Mouse (Mus musculus) gastrocnemius, adult 2 months (tissue): Measurements from ENCODE around the gene Nuak2. TPM values are rescaled to one million over a fixed set of nuclear protein-coding genes. Genes with fewer than 3 reads are reported as not detected.

Experiments
- DNase-seq: peaks from one replicate; pipeline ENCODE4 v3.0.0; 2022
- H3K27ac ChIP-seq: fragments of 200-600 bp; 2 replicates; pipeline ENCODE4 v1.8.1; 2022; ENCODE audit warnings: mild to moderate bottlenecking
- H3K4me3 ChIP-seq: fragments of 200-600 bp; 2 replicates; pipeline ENCODE4 v1.8.1; 2022; ENCODE audit warnings: mild to moderate bottlenecking, moderate library complexity
- CTCF ChIP-seq: fragments of 200-600 bp; IDR thresholded peaks from 2 replicates; pipeline ENCODE4 v1.8.1; 2022; ENCODE audit warnings: antibody characterized with exemption, mild to moderate bottlenecking, moderate library complexity
- intact Hi-C: fragments of 180-260 bp; cut with DNase I; formaldehyde crosslinking; loops from one replicate; pipeline ENCODE4 v1.15.1; 2025
- total RNA-seq, 2 experiments: library from RNA; stranded (reverse); gene quantifications; 2 replicates each; pipeline ENCODE4 v1.2.3; 2021

Nuak2 gene
- total RNA-seq, 2 experiments from 2014 or later, result 0.38 to 0.98 TPM

GRCm38 (mm10) chr1:132319242-132319641 lies 3.3 kb downstream of the Nuak2 start:
- H3K4me3 ChIP-seq, result no peak overlapping the region
- DNase-seq, result peak; percentile 75
- peak overlapping the region; percentile 86 for H3K27ac ChIP-seq
- intact Hi-C loops, result no loop called here
- TF ChIP-seq CTCF, result no peak

- Histone ChIP-seq H3K4me3 (no peak overlapping the region), H3K27ac (peak overlapping the region; percentile 43)
- no peak for DNase-seq
- TF ChIP-seq CTCF, result no peak
- intact Hi-C loops, result no loop called here
Observed at GRCm38 (mm10) chr1:132321821-132322580, 6.1 kb downstream of the Nuak2 start.

GRCm38 (mm10) chr1:132322711-132323542 lies 7.0 kb downstream of the Nuak2 start:
- no peak for TF ChIP-seq CTCF
- H3K4me3 ChIP-seq, result no peak overlapping the region
- intact Hi-C loops, result no loop called here
- no peak for DNase-seq
- H3K27ac ChIP-seq, result peak overlapping the region; percentile 43

GRCm38 (mm10) chr1:132326777-132327176 lies 10.9 kb downstream of the Nuak2 start:
- no peak for DNase-seq
- intact Hi-C loops, result no loop called here
- TF ChIP-seq CTCF, result no peak
- H3K27ac ChIP-seq, result no peak overlapping the region
- H3K4me3 ChIP-seq, result no peak overlapping the region

- no peak overlapping the region for H3K27ac ChIP-seq
- intact Hi-C loops, result no loop called here
- H3K4me3 ChIP-seq, result no peak overlapping the region
- DNase-seq, result no peak
- no peak for TF ChIP-seq CTCF
Observed at GRCm38 (mm10) chr1:132327477-132327876, 11.6 kb downstream of the Nuak2 start.

GRCm38 (mm10) chr1:132328565-132328964 lies 12.6 kb downstream of the Nuak2 start:
- intact Hi-C loops, result no loop called here
- Histone ChIP-seq H3K27ac (no peak overlapping the region), H3K4me3 (no peak overlapping the region)
- TF ChIP-seq CTCF, result no peak
- no peak for DNase-seq

GRCm38 (mm10) chr1:132329656-132330055 lies 13.7 kb downstream of the Nuak2 start:
- Histone ChIP-seq H3K27ac (no peak overlapping the region), H3K4me3 (no peak overlapping the region)
- DNase-seq, result no peak
- TF ChIP-seq CTCF, result no peak
- intact Hi-C loops, result no loop called here

GRCm38 (mm10) chr1:132330397-132330796 lies 14.5 kb downstream of the Nuak2 start:
- intact Hi-C loops, result no loop called here
- TF ChIP-seq CTCF, result no peak
- Histone ChIP-seq H3K4me3 (no peak overlapping the region), H3K27ac (no peak overlapping the region)
- DNase-seq, result no peak

- H3K27ac ChIP-seq, result no peak overlapping the region
- no peak for TF ChIP-seq CTCF
- H3K4me3 ChIP-seq, result no peak overlapping the region
- intact Hi-C loops, result no loop called here
- no peak for DNase-seq
Observed at GRCm38 (mm10) chr1:132331283-132331682, 15.4 kb downstream of the Nuak2 start.

GRCm38 (mm10) chr1:132333201-132333600 lies 17.3 kb downstream of the Nuak2 start:
- intact Hi-C loops, result no loop called here
- Histone ChIP-seq H3K4me3 (no peak overlapping the region), H3K27ac (peak overlapping the region; percentile 75)
- TF ChIP-seq CTCF, result no peak
- no peak for DNase-seq

GRCm38 (mm10) chr1:132333675-132334141 lies 17.8 kb downstream of the Nuak2 start:
- H3K4me3 ChIP-seq, result no peak overlapping the region
- H3K27ac ChIP-seq, result peak overlapping the region; percentile 75
- TF ChIP-seq CTCF, result no peak
- DNase-seq, result peak; percentile 75
- intact Hi-C loops, result no loop called here

GRCm38 (mm10) chr1:132334178-132334801 lies 18.4 kb downstream of the Nuak2 start:
- no peak overlapping the region for H3K4me3 ChIP-seq
- peak overlapping the region; percentile 75 for H3K27ac ChIP-seq
- DNase-seq, result no peak
- intact Hi-C loops, result no loop called here
- TF ChIP-seq CTCF, result no peak

- H3K27ac ChIP-seq, result peak overlapping the region; percentile 75
- intact Hi-C loops, result no loop called here
- H3K4me3 ChIP-seq, result no peak overlapping the region
- peak; percentile 72 for DNase-seq
- TF ChIP-seq CTCF, result no peak
Observed at GRCm38 (mm10) chr1:132335378-132335965, 19.5 kb downstream of the Nuak2 start.
